Mouse (Mus musculus) mouse trophoblast stem cell (cell line): ENCODE data around the gene Mepce.

Source experiments
- in situ Hi-C, 2 experiments: fragments of 300-500 bp; cut with MseI, MboI; formaldehyde crosslinking; loops; 2 replicates in 1 of 2; 3 replicates in 1 of 2; pipeline ENCODE4 v1.15.1; 2025

Gene Mepce

GRCm38 (mm10) chr5:137788171-137788570 lies 716 bp upstream of the Mepce start:
- in situ Hi-C loops, result no loop called here

DNA sequence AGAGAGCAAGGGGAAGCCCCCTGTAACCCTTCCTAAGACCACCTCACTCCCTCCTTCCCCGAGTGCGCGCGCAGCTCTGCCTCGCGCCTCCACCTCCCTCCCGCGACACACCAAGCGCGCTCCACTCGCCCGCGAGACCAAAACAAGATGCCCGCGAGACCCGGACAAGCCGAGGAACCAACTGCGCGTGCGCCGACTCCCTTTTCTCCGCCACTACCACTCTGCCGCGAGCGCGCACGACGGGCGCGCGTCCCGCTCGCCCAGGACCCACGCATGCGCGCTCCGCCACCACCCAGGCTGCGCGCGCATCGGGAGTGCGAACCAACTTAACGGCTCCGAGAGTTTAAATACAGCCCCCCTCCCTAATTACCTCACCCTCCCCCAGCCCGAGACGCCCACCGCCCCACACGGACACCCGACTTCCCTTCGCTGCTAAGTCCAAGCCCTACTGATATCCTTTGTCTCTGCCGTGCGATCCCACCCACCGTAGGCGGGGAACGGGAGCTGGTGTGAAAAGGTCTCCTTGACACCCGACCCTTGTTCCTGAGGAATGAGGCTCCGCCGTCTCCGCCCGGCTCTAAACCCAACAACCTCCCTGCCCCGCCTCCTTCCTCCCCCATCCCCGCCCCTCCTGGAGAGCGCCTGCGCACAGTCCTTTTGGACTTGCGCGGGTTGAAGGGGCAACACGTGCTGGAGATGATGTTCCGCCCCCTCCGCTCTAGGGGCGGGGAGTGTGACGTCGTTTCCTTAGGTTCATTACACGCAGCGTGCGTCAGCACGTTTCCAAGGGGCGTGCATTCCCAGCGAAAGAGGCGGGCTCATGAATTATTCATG lies 1.1 kb downstream of the Mepce start:
- in situ Hi-C loops, result no loop called here

DNA sequence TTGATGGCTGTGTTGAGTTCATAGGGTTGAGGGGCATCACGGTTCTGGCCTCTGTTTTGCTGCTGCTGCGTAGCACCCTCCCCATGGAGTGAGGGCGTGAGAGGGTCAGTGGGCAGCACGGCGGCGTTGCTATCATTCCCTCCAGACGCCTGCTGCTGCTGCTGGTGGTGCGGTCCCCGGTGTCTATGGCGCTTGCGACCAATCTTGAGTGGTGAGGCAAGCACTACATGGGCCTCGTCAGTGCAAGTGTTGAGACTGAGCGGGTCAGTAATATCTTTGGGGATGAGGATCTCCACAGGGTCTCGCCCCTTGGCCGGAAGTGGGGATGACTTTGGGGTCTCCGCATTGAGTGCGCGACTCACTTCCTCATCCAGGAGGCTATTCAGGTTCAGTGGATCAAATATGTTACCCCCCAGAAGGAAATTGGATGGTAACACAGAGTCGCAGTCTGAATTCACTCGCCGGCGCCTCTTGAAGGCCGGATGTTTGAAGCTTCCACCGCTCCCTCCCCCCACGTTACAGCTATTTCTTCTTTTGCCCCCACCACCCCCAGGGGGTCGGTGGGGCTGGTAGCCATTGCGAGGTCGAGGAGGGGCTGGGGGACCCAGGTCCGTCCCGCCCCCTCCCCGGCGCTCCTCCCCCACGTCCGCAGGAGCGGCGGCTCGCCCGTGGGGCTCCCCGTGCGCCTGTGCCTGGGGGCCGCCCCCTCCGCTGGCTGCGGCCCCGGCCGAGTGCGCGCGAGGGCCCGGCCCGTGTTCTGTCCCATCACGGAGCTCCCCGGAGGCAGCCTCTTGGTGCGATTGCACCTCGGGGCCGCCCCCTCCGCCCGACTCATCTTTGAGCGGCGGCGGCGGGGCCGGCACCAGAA lies 2.1 kb downstream of the Mepce start:
- in situ Hi-C loops, result no loop called here

DNA sequence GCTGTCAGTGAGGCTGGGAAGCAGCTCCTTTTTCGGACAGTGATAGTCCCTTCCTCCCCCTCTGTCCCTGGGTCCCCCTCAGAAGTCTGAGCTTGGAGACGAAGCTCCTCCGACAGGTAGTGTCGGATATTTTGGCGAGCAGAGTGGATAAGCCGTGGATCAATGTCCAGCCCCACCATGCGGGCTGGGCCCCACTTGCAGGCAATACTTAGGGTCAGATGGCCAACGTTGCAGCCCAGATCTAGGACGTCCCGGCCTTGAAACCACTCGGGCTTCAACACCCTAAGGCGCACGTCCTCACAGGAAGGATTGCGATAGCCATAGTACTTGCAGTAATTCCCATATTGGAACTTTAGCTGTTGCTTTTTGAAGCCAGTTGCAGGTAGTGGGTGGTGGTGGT lies 2.9 kb downstream of the Mepce start:
- in situ Hi-C loops, result no loop called here

GRCm38 (mm10) chr5:137783901-137784540 lies 3.4 kb downstream of the Mepce start:
- in situ Hi-C loops, result no loop called here

GRCm38 (mm10) chr5:137782776-137783522 lies 4.5 kb downstream of the Mepce start:
- in situ Hi-C loops, result no loop called here

- in situ Hi-C loops, result no loop called here
Observed at GRCm38 (mm10) chr5:137781661-137782060, 5.8 kb downstream of the Mepce start.

- in situ Hi-C loops, result no loop called here
Observed at GRCm38 (mm10) chr5:137779053-137779933, 8.2 kb downstream of the Mepce start.

- in situ Hi-C loops, result no loop called here
Observed at GRCm38 (mm10) chr5:137778635-137779034, 8.8 kb downstream of the Mepce start, which contains the start of gene Ppp1r35. TSS of gene Ppp1r35 (plus strand) at chr5:137778849.

DNA sequence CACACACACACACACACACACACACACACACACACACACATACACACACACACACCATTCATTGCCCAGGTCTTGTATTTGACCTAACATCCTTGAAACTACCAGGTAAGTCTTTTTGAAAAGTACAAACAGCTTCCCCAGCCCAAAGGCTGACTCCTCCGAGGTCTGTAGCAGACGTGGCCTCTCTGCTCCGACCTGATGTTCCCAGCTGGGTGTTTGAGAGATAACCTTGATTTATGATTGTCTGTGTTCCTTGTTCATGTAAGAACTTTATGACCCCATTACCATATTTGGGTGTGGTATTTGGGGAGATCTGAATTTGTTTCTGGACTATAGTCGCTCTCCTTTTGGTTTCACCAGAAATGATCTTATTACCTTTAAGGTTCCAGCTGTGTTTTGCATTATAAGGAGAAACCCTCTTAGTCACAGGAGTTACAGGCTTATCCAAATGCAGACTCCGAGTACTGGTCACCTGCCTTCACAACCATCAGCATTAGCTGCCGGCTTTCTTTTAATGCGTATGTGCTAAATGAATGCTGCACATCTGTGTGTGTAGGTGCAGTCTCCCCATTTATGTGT lies 10.1 kb downstream of the Mepce start:
- in situ Hi-C loops, result no loop called here

DNA sequence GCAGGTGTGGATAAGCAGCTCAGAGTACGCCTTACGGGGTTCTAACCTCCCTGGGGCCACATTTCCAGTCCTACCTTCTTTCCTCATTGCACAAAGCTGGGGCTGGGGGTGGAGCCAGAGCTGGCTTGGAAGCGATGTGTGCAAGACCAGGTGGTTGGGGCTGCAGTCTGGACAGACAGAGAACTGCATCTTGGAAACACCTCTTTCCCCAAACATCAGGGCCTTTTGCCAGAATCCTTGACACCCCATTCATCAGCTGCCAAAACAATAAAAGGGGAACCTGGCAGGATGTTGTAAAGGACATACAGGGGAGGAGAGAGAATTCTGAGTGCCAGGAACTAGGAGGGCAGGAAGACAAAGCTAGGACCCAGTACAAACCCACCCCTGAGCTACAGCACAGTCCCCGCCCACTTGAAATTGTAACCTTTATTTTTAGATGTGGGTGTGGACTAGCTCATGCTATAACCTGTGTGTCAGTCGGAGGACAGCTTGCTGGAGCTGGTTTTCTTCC lies 11.0 kb downstream of the Mepce start:
- in situ Hi-C loops, result no loop called here

GRCm38 (mm10) chr5:137775587-137776290 lies 11.7 kb downstream of the Mepce start:
- in situ Hi-C loops, result no loop called here

GRCm38 (mm10) chr5:137772755-137773154 lies 14.7 kb downstream of the Mepce start:
- in situ Hi-C loops, result no loop called here

GRCm38 (mm10) chr5:137770709-137771108 lies 16.7 kb downstream of the Mepce start:
- in situ Hi-C loops, result no loop called here

DNA sequence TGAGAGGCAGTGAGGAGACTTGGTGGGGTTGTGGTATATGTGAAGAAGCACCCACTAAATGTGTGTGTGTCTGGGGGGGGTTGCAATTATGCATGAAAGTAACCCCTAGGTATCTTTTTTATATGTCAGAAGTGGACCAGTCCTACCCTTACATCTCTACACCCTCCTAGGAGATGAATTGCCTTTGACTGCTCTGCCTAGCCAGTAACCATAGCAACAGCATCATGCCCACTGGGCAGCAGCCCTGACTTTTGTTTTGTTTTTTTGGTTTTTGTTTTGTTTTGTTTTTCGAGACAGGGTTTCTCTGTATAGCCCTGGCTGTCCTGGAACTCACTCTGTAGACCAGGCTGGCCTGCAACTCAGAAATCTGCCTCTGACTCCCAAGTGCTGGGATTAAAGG lies 19.0 kb downstream of the Mepce start:
- in situ Hi-C loops, result no loop called here

GRCm38 (mm10) chr5:137766270-137766669 lies 21.2 kb downstream of the Mepce start:
- in situ Hi-C loops, result no loop called here

- in situ Hi-C loops, result loop anchor here (5.0 kb wide), 2 partner anchors 102 to 107 kb away; no protein-coding TSS in a partner anchor
Observed at GRCm38 (mm10) chr5:137764609-137765340, 22.7 kb downstream of the Mepce start.

GRCm38 (mm10) chr5:137759971-137760412 lies 27.5 kb downstream of the Mepce start:
- in situ Hi-C loops, result loop anchor here (5.0 kb wide), 2 partner anchors 98 to 103 kb away; no protein-coding TSS in a partner anchor
